Mouse (Mus musculus) adrenal gland, postnatal 14 days (tissue): ENCODE measurements at regions not wholly inside any gene's neighbourhood (a gene's known extent, or its start where the extent isn't known, plus 50 kb on each side); places are given as distances from the start of the nearest gene placed in this dataset.

ENCODE experiments used
- DNase-seq: peaks from one replicate; pipeline ENCODE4 v3.0.0; 2021; ENCODE audit warnings: mixed read lengths

DNA sequence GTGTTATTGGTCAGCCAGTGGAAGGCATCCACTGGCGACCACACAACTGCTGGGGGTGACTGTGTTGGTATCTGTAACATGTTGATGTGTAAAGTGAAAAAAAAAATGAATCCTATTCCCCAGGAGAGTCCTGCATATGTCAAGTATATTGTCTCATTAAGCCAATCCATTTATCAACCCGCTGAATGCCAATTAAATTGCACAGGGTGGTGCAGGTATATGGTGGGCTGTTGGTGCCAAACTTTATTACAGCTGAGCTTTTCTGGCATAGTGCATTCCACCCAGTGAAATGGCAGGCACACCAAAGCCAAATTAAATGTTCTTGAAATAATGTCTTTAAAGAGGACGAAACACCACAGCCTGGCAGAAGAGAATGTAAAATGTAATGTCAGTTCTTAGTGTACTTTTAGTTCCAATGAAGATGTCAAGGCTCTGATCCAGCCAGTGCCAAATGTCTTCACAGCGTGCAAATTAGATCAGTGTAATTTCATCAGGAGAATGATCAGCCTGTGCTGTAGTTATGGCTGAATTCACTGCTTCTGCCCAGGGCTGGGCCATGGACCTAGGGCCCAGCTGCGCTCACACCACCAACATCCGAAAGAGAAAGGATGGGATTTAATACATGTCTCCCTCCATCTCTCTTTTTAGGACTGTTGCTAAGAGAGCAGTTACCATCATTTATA is 66.6 kb upstream of the Itga4 start:
- no peak for DNase-seq

DNA sequence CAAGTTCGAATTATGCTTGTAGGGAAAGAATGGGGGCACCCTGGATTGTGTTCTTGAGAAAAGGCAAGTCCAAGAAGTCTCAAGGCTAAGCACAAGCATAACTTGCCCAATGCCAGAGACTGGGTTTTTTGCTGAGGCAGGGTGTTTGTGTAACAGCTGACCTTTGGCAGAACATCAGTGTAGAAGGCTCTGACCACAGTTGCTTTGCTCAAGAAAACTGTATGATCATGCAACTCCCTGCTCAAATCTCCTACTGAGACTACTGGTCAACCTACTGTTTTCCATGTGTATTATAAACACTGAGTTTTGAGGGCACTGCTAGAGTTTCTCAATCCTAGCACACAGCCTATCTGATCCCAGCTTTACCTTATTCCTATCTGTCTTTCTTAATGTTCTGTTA is 61.4 kb upstream of the Itga4 start:
- DNase-seq: peak; percentile 24

DNA sequence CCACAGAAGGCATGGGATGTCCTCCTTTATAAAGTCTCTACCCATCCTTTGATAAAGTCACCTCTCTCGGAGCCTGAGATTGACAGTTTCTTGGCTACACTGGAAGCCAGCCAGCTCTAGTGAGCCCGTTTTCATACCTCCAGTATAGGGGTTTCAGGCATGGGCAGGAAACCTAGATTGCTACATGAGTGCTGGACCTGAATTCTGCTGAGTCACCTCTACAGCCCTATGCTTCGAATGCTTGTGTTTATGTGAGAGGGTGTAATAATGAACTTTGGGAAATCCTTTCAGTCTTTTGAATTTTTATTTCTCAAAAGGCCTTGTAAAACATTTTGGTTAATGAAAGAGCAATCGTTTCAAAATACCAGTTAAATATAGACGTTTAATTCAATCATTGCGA is 53.5 kb upstream of the Itga4 start:
- no peak for DNase-seq
